Mouse (Mus musculus) heart, postnatal 36 days (tissue): ENCODE data around the gene Nid2. TPM values are rescaled to one million over a fixed set of nuclear protein-coding genes. Genes with fewer than 3 reads are reported as not detected.

ENCODE experiments used
- DNase-seq, 2 experiments: peaks; one replicate each; pipeline ENCODE4 v3.0.0; 2021 to 2022
- intact Hi-C: fragments of 180-260 bp; cut with DNase I; formaldehyde crosslinking; loops from one replicate; pipeline ENCODE4 v1.15.1; 2025
- total RNA-seq, 2 experiments: library from RNA; stranded (reverse); gene quantifications; 2 replicates each; pipeline ENCODE4 v1.2.3; 2021

Gene Nid2
- total RNA-seq, 2 experiments from 2014 or later = 35.0 to 36.3 TPM

DNA sequence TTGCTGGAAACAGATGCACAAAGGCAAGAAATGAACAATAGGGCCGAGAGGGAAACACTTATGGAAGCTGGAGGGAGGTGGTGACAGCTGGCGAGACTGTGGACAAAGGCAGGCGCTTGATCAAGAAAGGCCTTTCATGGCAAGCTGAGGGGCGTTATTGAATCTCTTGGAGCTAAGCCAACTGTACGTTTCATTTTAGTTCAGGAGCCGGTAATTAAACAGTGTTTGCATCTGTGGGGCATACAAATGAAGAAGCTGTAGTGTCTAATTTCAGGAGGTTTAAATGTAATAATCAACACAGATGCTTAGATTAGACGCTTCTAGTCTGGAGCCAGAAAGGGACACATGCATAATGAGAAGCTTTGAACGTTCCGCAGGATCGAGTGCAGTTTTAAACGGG, 74.4 kb downstream of the Nid2 start:
- no peak for DNase-seq
- intact Hi-C loops = no loop called here

DNA sequence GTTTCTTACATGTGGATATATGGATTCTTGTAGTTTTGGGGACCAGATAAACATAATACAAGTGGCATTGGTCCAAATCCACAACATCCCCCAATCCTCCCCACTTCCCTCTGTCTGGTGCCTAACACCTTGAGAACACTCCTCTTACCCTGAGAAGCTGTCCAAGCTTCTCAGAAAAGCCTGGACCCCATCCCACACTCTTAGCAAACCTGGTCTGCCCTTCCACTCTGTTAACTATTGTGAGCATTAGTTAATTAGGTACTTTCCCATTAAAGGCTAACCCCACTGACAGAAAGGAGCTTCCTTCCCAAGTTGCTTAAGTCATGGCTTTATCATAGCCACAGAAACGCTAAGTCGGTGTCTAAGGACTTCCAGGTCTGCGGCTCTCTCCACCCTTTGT, 85.2 kb downstream of the Nid2 start:
- intact Hi-C loops = no loop called here
- no peak for DNase-seq

DNA sequence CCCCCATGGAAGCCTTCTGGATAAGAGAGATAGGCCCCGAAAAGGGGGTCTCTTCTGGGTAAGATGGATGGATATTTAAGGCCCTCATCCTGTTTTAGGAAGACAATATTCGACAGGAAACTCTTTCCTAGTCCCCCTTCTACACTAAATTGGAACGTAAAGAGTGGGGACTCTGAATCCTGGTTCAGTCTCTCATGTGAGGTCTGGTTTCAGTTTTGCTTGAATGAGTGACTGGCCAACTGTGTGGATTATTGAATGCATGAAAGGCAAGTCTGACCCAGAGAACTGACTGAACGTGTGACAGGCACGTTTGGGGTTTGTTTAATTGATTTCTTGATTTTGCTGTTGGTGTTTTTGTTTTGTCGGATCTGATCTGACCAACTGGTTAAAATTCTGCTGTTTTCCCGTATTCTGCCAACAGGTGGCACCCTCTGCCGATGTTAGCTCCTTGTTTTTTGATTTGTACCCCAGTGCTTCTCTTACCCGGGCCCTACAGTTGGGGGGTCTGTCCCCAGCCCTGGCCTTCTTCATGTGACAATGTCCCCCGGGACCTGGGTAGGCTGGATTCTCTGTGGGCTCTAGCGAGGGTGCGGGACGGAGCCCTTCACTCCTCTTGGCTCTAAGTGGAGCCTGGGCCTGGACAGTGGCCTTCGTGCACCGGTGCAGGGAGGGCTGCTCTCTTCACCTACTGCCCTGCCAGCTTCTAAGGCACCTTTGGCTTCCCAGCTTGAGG, 88.7 kb downstream of the Nid2 start:
- intact Hi-C loops = loop anchor here (5.0 kb wide), 1 partner anchor 418 kb away; no protein-coding TSS in a partner anchor
- peak; percentile 71 for DNase-seq

DNA sequence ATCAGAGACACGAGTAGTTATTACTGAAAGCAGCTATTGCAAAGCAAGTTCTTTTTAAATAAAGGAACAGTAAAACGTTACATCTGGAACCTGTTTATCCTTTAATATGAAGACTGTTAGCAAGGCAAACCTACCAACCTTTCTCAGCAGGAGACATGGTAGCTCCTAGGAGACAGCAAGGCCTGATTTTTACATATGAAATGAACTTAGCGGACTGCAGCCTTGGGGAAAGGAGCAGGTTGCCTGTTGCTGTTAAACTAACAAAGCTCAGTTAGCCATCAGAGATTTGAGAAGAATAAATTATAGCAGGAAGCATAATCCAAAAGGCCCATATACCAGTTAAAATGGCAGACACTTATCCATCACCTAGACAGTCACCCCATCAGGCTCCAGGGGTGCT, 102.4 kb downstream of the Nid2 start:
- intact Hi-C loops = no loop called here
- DNase-seq = no peak

DNA sequence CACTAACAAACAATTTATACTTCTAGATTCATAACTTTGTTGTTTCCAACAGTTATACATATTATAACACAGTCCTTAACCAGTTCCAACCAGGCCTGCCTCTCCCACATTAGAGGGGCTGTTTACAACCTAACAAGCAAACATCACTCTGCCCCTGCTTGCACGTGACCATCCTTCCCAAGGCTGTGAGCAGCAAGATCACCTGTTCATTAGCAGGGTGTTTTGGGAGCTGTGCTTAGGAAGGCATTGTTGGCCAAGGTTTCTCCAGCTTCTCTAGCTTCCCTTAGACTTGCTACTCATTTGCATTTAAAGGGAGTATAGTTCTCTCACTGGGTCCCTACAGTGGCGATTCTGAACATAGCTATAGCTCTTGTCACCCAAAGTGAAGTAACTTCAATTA, 107.2 kb downstream of the Nid2 start:
- intact Hi-C loops = loop anchor here (1.0 to 5.0 kb wide), 3 partner anchors 54 to 209 kb away; partner anchors contain the start of gene Gng2

DNA sequence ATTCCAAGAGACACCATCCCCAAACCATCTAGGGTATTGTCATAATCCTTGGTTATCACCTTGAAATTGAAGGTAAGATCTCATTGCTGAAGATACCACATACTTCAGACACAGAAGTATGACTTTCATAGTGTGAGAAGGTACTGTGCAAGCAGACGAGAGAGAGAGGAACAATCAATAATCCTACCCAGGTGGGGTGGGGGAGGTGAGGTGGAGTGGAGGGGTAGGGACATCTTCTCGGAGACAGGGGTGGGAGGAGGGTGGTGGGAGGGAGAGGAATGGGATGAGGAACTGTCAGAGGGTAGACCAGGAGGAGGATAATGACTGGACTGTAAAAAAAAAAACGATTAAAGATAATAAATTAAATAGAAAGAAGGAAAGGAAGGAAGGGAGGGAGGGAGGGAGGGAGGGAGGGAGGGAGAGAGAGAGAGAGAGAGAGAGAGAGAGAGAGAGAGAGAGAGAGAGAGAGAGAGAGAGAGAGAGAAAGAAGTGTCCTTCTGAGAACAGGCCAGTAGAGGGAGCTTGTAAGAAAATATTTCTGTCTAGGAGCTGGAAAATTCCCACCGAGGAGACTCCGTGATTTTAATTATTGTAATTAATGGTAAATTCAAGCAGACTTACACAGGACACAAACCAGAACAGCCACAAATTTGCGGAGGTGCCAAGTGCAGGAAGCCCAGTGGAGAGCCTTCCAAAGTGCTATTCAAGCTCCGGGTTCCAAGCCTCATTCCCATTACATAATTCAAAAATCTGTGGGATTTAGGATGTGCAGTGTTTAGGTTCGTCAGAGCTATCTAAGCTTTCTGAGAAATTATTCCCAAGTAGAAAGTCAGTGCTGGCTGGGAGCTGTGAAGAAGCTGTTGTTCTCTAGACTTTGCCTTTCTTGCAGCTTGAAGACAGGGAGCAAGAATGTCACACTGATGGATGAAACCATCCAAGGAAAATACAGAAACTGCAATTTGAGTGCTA, 108.0 kb downstream of the Nid2 start:
- intact Hi-C loops = loop anchor here (1.0 to 5.0 kb wide), 3 partner anchors 53 to 208 kb away; partner anchors contain the start of gene Gng2
- DNase-seq = no peak

More for the DNA sequence above, 107.2 kb downstream of the Nid2 start:
- DNase-seq = no peak

DNA sequence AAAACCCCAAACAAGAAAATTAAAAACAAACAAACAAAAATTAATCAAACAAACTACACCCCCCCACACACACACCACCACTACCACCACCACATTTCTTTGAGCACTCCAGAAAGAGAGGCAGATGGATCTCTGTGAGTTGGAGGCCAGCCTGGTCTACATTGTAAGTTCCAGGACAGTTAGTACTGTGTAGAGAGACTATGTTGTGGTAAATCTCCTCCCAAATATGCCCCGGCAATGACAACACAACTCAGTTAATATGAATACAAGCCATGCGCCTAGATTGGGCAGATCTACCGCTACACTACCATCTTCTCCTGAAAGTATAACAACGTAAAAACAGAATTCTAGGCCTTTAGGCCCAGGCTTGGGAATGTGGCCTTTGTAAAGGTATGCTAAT, 109.2 kb downstream of the Nid2 start:
- intact Hi-C loops = no loop called here

More for the DNA sequence above, 109.2 kb downstream of the Nid2 start:
- no peak for DNase-seq

Other genes with a start within 250 kb of the Nid2 start
- not detected for gene Gm2244, start 201.3 kb upstream of the Nid2 start, total RNA-seq
- gene Gm2237, start 166.1 kb upstream of the Nid2 start, total RNA-seq = under 1 TPM; 0.33 to 0.43 TPM
- gene Gm5458, start 148.7 kb upstream of the Nid2 start, total RNA-seq = not detected
- gene Rtraf, start 72.6 kb downstream of the Nid2 start, total RNA-seq = 10 to 100 TPM; 71.0 to 75.8 TPM
- gene Gng2, start 226.4 kb downstream of the Nid2 start, total RNA-seq = 10 to 100 TPM in 1 of 2 experiments, 1 to 10 TPM in 1; 8.7 to 13.6 TPM